Mouse (Mus musculus) gastrocnemius, postnatal 14 days (tissue): ENCODE data around the gene Morf4l1. TPM values are rescaled to one million over a fixed set of nuclear protein-coding genes. Genes with fewer than 3 reads are reported as not detected.
"Not testable (repeated sequence)": the region's sequence is repeated elsewhere in the genome, so short reads cannot be mapped to it uniquely, and the experiment has no call there.

Source experiments
- DNase-seq: peaks from one replicate; pipeline ENCODE4 v3.0.0; 2021; ENCODE audit warnings: mixed read lengths
- intact Hi-C: fragments of 180-260 bp; cut with DNase I; formaldehyde crosslinking; loops from one replicate; pipeline ENCODE4 v1.15.1; 2025; ENCODE audit warnings: low total_unique reads
- total RNA-seq, 2 experiments: library from RNA; stranded (reverse); gene quantifications; 2 replicates each; pipeline ENCODE4 v1.2.3; 2021

Gene Morf4l1
- total RNA-seq, 2 experiments from 2014 or later, result 156 to 165 TPM

- intact Hi-C loops, result loop anchor here (5.0 to 10.0 kb wide), 2 partner anchors 101 to 248 kb away; no protein-coding TSS in a partner anchor
- no peak for DNase-seq
Observed at GRCm38 (mm10) chr9:90075336-90075735, 39.2 kb downstream of the Morf4l1 start.

DNA sequence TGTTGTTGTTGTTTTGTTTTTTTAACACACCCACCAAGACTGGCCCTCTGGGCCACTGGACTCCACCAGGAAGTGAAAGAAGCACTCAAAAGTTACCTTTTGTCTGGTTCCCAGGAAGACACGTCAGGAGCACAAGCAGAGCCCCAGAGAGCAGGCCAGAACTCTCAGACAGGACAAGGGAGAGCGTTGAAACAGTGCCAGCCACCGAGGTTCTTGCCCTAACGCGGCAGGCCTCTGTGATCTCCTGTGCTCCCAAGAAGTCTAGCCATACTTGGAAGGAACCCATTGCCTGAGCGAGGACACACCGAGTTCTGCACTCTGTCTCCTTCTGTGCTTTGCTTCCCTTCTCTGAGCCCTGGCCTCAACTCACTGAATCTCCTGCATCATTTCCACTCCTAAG lies 44.4 kb downstream of the Morf4l1 start:
- no peak for DNase-seq
- intact Hi-C loops, result loop anchor here (10.0 kb wide), 1 partner anchor 95 kb away; no protein-coding TSS in a partner anchor

GRCm38 (mm10) chr9:90069485-90069884 lies 45.1 kb downstream of the Morf4l1 start:
- DNase-seq, result no peak
- intact Hi-C loops, result no loop called here

DNA sequence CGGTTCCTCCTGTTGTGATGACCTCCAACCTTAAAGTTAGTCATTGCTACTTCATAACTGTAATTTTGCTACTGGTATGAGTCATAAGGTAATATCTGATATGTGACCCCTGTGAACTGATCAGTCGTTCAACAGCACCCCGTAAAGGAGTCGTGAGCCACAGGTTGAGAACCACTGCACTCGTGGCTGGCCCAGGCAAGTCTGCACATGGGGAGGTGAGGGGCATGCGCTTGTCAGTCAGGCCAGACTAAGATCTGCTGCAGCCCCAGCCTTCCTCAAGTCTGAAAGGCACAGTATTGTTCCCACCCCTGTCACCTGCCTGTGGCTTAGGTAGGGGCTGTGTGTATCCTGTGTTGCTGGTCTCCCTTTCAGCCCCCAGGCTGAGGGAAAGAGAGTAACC lies 45.8 kb downstream of the Morf4l1 start:
- no peak for DNase-seq
- intact Hi-C loops, result no loop called here

DNA sequence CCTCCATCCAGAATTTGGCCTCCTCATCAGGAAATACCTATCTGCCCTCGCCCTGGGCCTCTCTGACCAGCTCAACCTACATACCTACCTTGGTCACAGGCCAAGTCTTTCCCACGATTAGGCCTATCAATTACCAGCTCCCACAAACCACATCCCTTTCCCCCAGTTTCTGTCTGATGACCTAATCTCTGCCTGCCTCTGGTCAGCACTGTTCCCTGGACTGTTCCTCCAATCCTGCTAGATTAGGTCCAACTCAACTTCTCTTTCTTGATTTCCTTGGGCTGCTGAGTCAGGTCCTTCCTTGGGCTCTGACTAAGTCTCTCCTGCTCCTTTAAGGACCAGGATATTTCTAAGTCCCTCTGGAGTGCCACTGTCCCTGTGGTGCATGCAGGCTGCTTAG lies 47.2 kb downstream of the Morf4l1 start:
- intact Hi-C loops, result no loop called here
- DNase-seq, result no peak

DNA sequence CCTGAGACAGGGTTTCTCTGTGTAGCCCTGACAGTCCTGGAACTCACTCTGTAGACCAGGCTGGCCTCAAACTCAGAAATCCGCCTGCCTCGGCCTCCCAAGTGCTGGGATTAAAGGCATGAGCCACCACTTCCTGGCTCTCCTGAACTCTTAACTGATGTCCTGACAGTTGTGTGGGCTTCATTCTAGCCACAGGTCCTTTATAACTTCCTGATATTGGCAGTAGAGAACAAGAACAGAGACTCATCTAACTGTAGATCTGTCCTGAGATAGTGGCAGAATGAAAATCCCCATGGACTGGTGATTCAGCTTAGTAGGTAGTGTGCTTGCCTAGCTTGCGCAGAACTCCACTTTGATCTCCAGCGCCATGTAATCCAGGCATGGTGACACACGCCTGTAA lies 53.6 kb downstream of the Morf4l1 start:
- intact Hi-C loops, DNase-seq: not testable (repeated sequence)

GRCm38 (mm10) chr9:90060574-90060875 lies 54.0 kb downstream of the Morf4l1 start:
- intact Hi-C loops, result no loop called here
- DNase-seq, result no peak

DNA sequence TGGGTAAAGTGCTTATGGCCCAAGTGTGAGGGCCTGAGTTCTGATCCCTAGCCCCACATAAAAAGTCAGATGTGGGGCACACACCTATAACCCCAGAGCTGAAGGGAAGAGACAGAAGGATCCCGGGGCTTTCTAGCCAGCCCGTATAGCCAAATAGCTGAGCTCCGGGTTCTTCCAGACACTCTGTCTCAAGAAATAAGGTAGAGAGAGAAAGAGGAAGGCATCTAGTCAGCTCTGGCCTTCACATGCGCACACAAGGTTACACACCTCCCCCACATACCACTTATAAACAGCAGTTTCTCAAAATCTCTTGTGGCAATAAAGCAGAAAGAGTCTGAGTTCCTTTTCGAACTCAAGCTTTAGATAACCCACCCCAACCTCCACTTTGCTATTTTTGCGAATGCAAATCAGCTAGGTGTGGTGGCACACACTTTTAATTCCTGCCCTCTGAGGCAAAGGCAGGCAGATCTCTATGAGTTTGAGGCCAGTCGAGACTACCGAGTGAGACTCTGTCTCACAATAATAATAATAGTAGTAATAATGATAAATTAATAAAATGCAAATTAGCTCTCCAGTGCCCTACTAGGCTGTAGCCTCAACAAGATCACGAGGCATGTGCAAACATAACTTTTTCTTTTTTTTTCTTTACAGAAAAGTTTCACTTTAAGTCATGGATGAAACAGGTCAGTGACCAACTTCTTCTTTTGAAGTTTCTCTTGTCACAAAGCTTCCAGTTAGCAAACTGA lies 54.6 kb downstream of the Morf4l1 start:
- intact Hi-C loops, result no loop called here
- DNase-seq, result no peak

DNA sequence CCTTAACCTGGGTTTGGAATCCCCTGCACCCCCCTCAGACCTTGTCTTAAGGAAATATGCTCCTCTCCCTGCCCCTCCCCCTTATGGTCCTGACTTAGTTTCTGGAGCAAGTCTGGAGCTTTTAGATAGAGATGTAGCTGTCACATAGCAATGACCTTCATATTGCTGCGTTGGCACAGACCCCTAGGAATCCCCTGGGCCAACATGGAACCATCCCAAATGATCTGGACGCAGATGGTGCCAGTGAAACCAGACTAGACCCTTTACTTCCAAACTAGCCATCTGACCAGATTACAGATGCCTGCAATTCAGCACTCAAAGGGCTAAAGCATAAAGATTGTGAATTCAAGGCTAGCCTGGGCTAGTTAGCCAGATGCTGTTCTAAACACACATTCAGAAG lies 57.9 kb downstream of the Morf4l1 start:
- DNase-seq, result no peak
- intact Hi-C loops, result no loop called here

DNA sequence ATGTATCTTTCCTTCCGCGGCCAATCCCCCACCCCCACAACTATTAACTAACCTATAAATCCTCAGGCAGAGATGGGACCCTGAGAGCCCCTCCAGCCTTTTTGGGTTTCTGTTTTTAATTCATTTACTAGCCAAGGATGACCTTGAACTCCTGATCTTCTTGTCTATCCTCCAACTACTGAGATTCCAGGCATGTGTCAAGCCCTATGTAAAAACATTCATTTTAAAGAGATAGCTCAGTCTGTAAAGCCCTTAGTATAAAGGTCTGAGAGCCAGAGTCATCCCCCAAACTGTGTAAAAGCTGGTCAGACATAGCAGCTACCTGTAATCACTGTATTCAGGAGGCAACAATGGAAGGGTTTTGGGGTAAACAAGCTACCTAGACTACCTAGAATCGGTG lies 58.7 kb downstream of the Morf4l1 start:
- DNase-seq, result no peak
- intact Hi-C loops, result no loop called here

DNA sequence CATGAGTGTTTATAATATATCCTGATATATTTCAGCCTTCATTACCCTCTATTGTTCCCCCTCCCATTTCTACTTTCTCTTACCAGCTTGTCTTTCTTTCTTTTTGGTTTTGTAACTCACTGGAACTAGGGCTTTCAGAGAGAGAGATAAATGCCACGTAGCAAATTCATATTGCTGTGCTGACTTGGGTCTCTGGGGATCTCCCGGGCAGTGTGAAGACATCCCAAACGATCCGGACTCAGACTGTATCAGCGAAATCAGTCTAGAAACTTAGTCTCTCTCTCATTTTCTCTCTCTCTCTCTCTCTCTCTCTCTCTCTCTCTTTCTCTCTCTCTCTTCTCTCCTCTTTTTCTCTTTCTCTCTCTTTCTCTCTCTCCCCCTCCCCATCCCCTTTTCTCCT lies 59.2 kb downstream of the Morf4l1 start:
- intact Hi-C loops, result no loop called here
- DNase-seq, result no peak

DNA sequence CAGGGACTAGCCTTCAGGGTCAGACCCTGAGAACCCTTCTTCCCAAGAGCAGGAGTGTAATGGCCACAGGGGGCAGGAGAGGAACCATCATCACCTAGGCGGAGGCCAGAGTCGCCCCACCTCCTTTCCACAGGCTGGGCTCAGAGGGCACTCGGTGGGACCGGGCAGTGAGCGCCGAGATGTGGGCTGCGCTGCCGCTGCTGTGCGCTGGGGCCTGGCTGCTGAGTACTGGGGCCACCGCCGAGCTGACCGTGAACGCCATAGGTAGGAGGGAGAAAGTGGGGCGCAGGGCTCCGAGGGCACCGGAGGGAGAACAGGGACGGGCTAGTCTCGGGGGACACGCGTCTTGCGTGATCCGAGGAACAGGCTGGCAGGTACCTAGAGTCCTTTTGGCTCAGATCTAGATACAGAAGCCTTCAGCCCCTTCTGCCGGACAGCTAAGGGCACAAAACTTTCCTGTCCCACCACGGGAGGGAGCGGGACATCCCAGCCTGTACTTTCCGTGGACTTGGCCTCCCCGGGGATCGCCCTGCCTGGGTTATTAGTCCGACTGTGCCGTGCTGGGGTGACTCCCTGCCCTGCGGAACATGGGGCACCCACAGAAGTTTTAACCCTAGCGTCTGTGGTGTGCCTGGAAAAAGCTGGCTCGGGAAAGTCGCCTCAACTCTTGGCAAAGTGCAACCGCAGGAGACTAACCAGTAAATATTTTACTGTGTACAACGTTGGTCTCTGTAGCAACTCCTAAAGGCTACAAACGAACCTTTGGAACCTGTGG lies 60.0 kb downstream of the Morf4l1 start:
- intact Hi-C loops, result no loop called here

GRCm38 (mm10) chr9:90053852-90054251 lies 60.7 kb downstream of the Morf4l1 start, which contains the start of gene Ctsh:
Gene Ctsh (plus strand): TSS chr9:90054152.
- intact Hi-C loops, result no loop called here
- no peak for DNase-seq

More for the DNA sequence above, 60.0 kb downstream of the Morf4l1 start:
- peak; percentile 68 for DNase-seq

GRCm38 (mm10) chr9:90047937-90048627 lies 66.5 kb downstream of the Morf4l1 start:
- intact Hi-C loops, result no loop called here
- no peak for DNase-seq

GRCm38 (mm10) chr9:90045191-90045590 lies 69.4 kb downstream of the Morf4l1 start:
- no peak for DNase-seq
- intact Hi-C loops, result no loop called here

GRCm38 (mm10) chr9:90042906-90043305 lies 71.7 kb downstream of the Morf4l1 start:
- intact Hi-C loops, DNase-seq: not testable (repeated sequence)
